7 mouse cellular contexts compared by ENCODE assay signal in genomic region chr12:76370831-76371571, GRCm38 (mm10). TPM values are rescaled to one million over a fixed set of nuclear protein-coding genes. Genes with fewer than 3 reads are reported as not detected.
DNase-seq lines count a peak whose midpoint lies in the region; ATAC-seq and TF ChIP-seq lines count a peak whose summit lies in the region.

No protein-coding gene starts in this region.

- H3K4me2 ChIP-seq in intestine, postnatal 0 days (replicated peaks; ENCODE audit: low read depth), result peak overlapping the region; percentile 75
- peak overlapping the region; percentile 92 for H3K4me2 ChIP-seq in limb, embryonic 13.5 days (replicated peaks)
- peak overlapping the region; percentile 88 for H3K4me2 ChIP-seq in midbrain, embryonic 14.5 days (ENCODE audit: low read length)

- TF ChIP-seq CTCF in intestine, postnatal 0 days (IDR thresholded peaks at IDR 0.05; ENCODE audit: low read depth), result peak; percentile 41

- WGBS in intestine, postnatal 0 days, result under 1% methylated on average over 39 of the region's 63 CpGs
- WGBS in limb, embryonic 13.5 days, result under 1% methylated on average over 62 of the region's 63 CpGs
- WGBS in midbrain, embryonic 14.5 days, result under 1% methylated on average over 60 of the region's 63 CpGs

- peak overlapping the region; percentile 99 for H3K27ac ChIP-seq in intestine, postnatal 0 days (ENCODE audit: low read depth, low read length)
- peak overlapping the region; percentile 100 for H3K27ac ChIP-seq in limb, embryonic 13.5 days
- H3K27ac ChIP-seq in midbrain, embryonic 14.5 days (replicated peaks; ENCODE audit: low read depth, low read length), result peak overlapping the region; percentile 98

- H3K4me3 ChIP-seq in intestine, postnatal 0 days (ENCODE audit: low read depth, low read length), result peak overlapping the region; percentile 97
- H3K4me3 ChIP-seq in limb, embryonic 13.5 days, result peak overlapping the region; percentile 95
- H3K4me3 ChIP-seq in midbrain, embryonic 14.5 days (replicated peaks; ENCODE audit: low read depth, low read length), result peak overlapping the region; percentile 92

- peaks cover 6% of the 10 kb centered on the region; the same call in 1 of the 2 replicates for H3K4me1 ChIP-seq in intestine, postnatal 0 days (replicated peaks; ENCODE audit: control insufficient read depth, insufficient read depth, low read length)
- peaks cover 60% of the 10 kb centered on the region for H3K4me1 ChIP-seq in limb, embryonic 13.5 days
- H3K4me1 ChIP-seq in midbrain, embryonic 14.5 days (ENCODE audit: control insufficient read depth, insufficient read depth, low read length), result peaks cover 24% of the 10 kb centered on the region

- H3K9ac ChIP-seq in intestine, postnatal 0 days (ENCODE audit: low read depth, low read length), result peak overlapping the region; percentile 96
- H3K9ac ChIP-seq in limb, embryonic 13.5 days, result peak overlapping the region; percentile 99
- H3K9ac ChIP-seq in midbrain, embryonic 14.5 days (replicated peaks; ENCODE audit: low read length), result peak overlapping the region; percentile 99

- H3K36me3 ChIP-seq in intestine, postnatal 0 days (ENCODE audit: control insufficient read depth, insufficient read depth), result no peaks in the 10 kb centered on the region
- H3K36me3 ChIP-seq in limb, embryonic 13.5 days, result no peaks in the 10 kb centered on the region
- no peaks in the 10 kb centered on the region for H3K36me3 ChIP-seq in midbrain, embryonic 14.5 days (ENCODE audit: control insufficient read depth, insufficient read depth, low read length)

- no peaks in the 10 kb centered on the region for H3K27me3 ChIP-seq in intestine, postnatal 0 days (replicated peaks; ENCODE audit: control insufficient read depth, insufficient read depth, low read length)
- H3K27me3 ChIP-seq in limb, embryonic 13.5 days, result no peaks in the 10 kb centered on the region
- no peaks in the 10 kb centered on the region for H3K27me3 ChIP-seq in midbrain, embryonic 14.5 days (ENCODE audit: control insufficient read depth, insufficient read depth, low read length)

- DNase-seq in adrenal gland, adult 18-20 months (ENCODE audit: low spot score in 2 of 2), result peak; percentile 76 to 79
- DNase-seq in embryo, embryonic 10.5 days (ENCODE audit: low spot score), result peak; percentile 84
- peak; percentile 80 to 88 for DNase-seq in gastrocnemius, postnatal 4 days (ENCODE audit: low spot score in 2 of 2)
- DNase-seq in midbrain, embryonic 14.5 days, result peak; percentile 79
- DNase-seq in spleen, postnatal 10 days (ENCODE audit: low spot score in 2 of 2), result peak; percentile 76 to 83

- no peaks in the 10 kb centered on the region for H3K9me3 ChIP-seq in intestine, postnatal 0 days (ENCODE audit: control insufficient read depth)
- no peaks in the 10 kb centered on the region for H3K9me3 ChIP-seq in limb, embryonic 13.5 days
- no peaks in the 10 kb centered on the region for H3K9me3 ChIP-seq in midbrain, embryonic 14.5 days (ENCODE audit: control insufficient read depth, low read length)

- ATAC-seq in intestine, postnatal 0 days, result peak; percentile 55
- peak; percentile 54 for ATAC-seq in limb, embryonic 13.5 days (ENCODE audit: low FRiP score, low read depth)
- peak; percentile 14; the same call in 1 of the 2 replicates for ATAC-seq in midbrain, embryonic 14.5 days (ENCODE audit: low FRiP score, low TSS enrichment)

RNA-seq across cellular contexts. Expression of gene Zbtb1, which starts 0.9 kb away (rescaled TPM):
- 1 to 10 TPM; 4.1 to 4.7 TPM for total RNA-seq in adrenal gland, adult 18-20 months (2021)
- 1 to 10 TPM; 7.0 to 8.8 TPM for total RNA-seq in gastrocnemius, postnatal 4 days (2021)
- 3.3 and 3.4 TPM in 2 replicates for polyA plus RNA-seq in intestine, postnatal 0 days (2015; fragmentation: Nextera tagmentation; extraction: Ambion mirVana)
- polyA plus RNA-seq in limb, embryonic 13.5 days (2015; fragmentation: Nextera tagmentation; extraction: Ambion mirVana), result 8.9 and 10.1 TPM in 2 replicates
- polyA plus RNA-seq in midbrain, embryonic 14.5 days (2014; fragmentation: Nextera tagmentation; extraction: Ambion mirVana), result 3.2 and 4.2 TPM in 2 replicates

RNA-seq across cellular contexts. Expression of gene Zbtb25, which starts 1.6 kb away (rescaled TPM):
- 1 to 10 TPM; 5.9 to 6.1 TPM for total RNA-seq in adrenal gland, adult 18-20 months (2021)
- total RNA-seq in gastrocnemius, postnatal 4 days (2021), result 10 to 100 TPM; 13.6 to 19.7 TPM
- 4.3 and 5.2 TPM in 2 replicates for polyA plus RNA-seq in intestine, postnatal 0 days (2015; fragmentation: Nextera tagmentation; extraction: Ambion mirVana)
- 21.6 and 22.3 TPM in 2 replicates for polyA plus RNA-seq in limb, embryonic 13.5 days (2015; fragmentation: Nextera tagmentation; extraction: Ambion mirVana)
- polyA plus RNA-seq in midbrain, embryonic 14.5 days (2014; fragmentation: Nextera tagmentation; extraction: Ambion mirVana), result 17.0 and 18.2 TPM in 2 replicates

RNA-seq across cellular contexts. Expression of gene Hspa2, which starts 33.0 kb away (rescaled TPM):
- total RNA-seq in adrenal gland, adult 18-20 months (2021), result 10 to 100 TPM; 18.9 to 20.6 TPM
- 1 to 10 TPM; 6.0 to 6.7 TPM for total RNA-seq in gastrocnemius, postnatal 4 days (2021)
- polyA plus RNA-seq in intestine, postnatal 0 days (2015; fragmentation: Nextera tagmentation; extraction: Ambion mirVana), result 16.9 and 23.5 TPM in 2 replicates
- 6.7 TPM in 2 replicates for polyA plus RNA-seq in limb, embryonic 13.5 days (2015; fragmentation: Nextera tagmentation; extraction: Ambion mirVana)
- 5.1 and 5.3 TPM in 2 replicates for polyA plus RNA-seq in midbrain, embryonic 14.5 days (2014; fragmentation: Nextera tagmentation; extraction: Ambion mirVana)

RNA-seq across cellular contexts. Expression of gene Akap5, which starts 46.3 kb away (rescaled TPM):
- total RNA-seq in adrenal gland, adult 18-20 months (2021), result under 1 TPM; 0.33 to 0.54 TPM
- total RNA-seq in gastrocnemius, postnatal 4 days (2021), result 1 to 10 TPM; 1.6 to 1.7 TPM
- 0.85 and 1.1 TPM in 2 replicates for polyA plus RNA-seq in intestine, postnatal 0 days (2015; fragmentation: Nextera tagmentation; extraction: Ambion mirVana)
- 2.1 and 2.3 TPM in 2 replicates for polyA plus RNA-seq in limb, embryonic 13.5 days (2015; fragmentation: Nextera tagmentation; extraction: Ambion mirVana)
- polyA plus RNA-seq in midbrain, embryonic 14.5 days (2014; fragmentation: Nextera tagmentation; extraction: Ambion mirVana), result 8.7 and 8.8 TPM in 2 replicates

RNA-seq across cellular contexts. Expression of gene Ppp1r36, which starts 46.3 kb away (rescaled TPM):
- under 1 TPM; 0.27 to 0.32 TPM for total RNA-seq in adrenal gland, adult 18-20 months (2021)
- total RNA-seq in gastrocnemius, postnatal 4 days (2021), result under 1 TPM in 1 of 2 experiments, not detected in 1; 0.44 TPM
- polyA plus RNA-seq in intestine, postnatal 0 days (2015; fragmentation: Nextera tagmentation; extraction: Ambion mirVana), result 0.90 and 1.1 TPM in 2 replicates
- 4.5 and 4.8 TPM in 2 replicates for polyA plus RNA-seq in limb, embryonic 13.5 days (2015; fragmentation: Nextera tagmentation; extraction: Ambion mirVana)
- 0.34 and 0.50 TPM in 2 replicates for polyA plus RNA-seq in midbrain, embryonic 14.5 days (2014; fragmentation: Nextera tagmentation; extraction: Ambion mirVana)

Comparison
In these comparisons a context has a peak if more than half of its experiments do, and no peak if none do; other contexts are left out.
1. Peak in every context shown above with its lines: DNase-seq, ATAC-seq, H3K4me3 ChIP-seq and H3K27ac ChIP-seq.